Mouse (Mus musculus) liver, embryonic 12.5 days (tissue): Measurements from ENCODE around the gene Rpa2. TPM values are rescaled to one million over a fixed set of nuclear protein-coding genes. Genes with fewer than 3 reads are reported as not detected.
"Not testable (repeated sequence)": the region's sequence is repeated elsewhere in the genome, so short reads cannot be mapped to it uniquely, and the experiment has no call there.

ENCODE experiments used
- ATAC-seq: fragments of 200-750 bp; cut with Nextera tagmentation; 2 replicates; pipeline ENCODE4 v1.8.0; 2017; ENCODE audit warnings: moderate number of reproducible peaks, mild to moderate bottlenecking, moderate library complexity
- H3K27ac ChIP-seq: fragments of 300-500 bp; sonication (generic); 2 replicates; pipeline ENCODE4 v1.5.1; 2016; ENCODE audit warnings: mild to moderate bottlenecking
- H3K27me3 ChIP-seq: fragments of 300-500 bp; sonication (generic); replicated peaks from 2 replicates; pipeline ENCODE4 v1.6.1; 2016; ENCODE audit warnings: mild to moderate bottlenecking, moderate library complexity
- H3K36me3 ChIP-seq: fragments of 300-500 bp; sonication (generic); 2 replicates; pipeline ENCODE4 v1.6.1; 2016; ENCODE audit warnings: mild to moderate bottlenecking, moderate library complexity
- H3K4me1 ChIP-seq: fragments of 300-500 bp; sonication (generic); 2 replicates; pipeline ENCODE4 v1.6.1; 2016
- H3K4me2 ChIP-seq: fragments of 300-500 bp; sonication (generic); 2 replicates; pipeline ENCODE4 v1.6.1; 2016; ENCODE audit warnings: mild to moderate bottlenecking, moderate library complexity
- H3K4me3 ChIP-seq: fragments of 300-500 bp; sonication (generic); 2 replicates; pipeline ENCODE4 v1.5.1; 2016; ENCODE audit warnings: mild to moderate bottlenecking, moderate library complexity
- H3K9ac ChIP-seq: fragments of 300-500 bp; sonication (generic); 2 replicates; pipeline ENCODE4 v1.6.1; 2016; ENCODE audit warnings: mild to moderate bottlenecking, moderate library complexity
- H3K9me3 ChIP-seq: fragments of 300-500 bp; sonication (generic); replicated peaks from 2 replicates; pipeline ENCODE4 v1.6.1; 2016; ENCODE audit warnings: mild to moderate bottlenecking, moderate library complexity
- WGBS: fragments of 180-500 bp; shearing (Covaris S2); methylation state at CpG from one replicate; pipeline ENCODE4 v1.1.7; 2016; ENCODE audit not compliant: insufficient replicate concordance; 5-methylcytosine and 5-hydroxymethylcytosine counted together
- polyA plus RNA-seq: library from polyadenylated mRNA; unstranded; fragments of >200 nt; fragmentation: Nextera tagmentation; extraction: Ambion mirVana; gene quantifications from 2 replicates; pipeline ENCODE4 v1.2.1, GENCODE M21; 2016

Gene Rpa2
- polyA plus RNA-seq, 1 experiment from 2014 or later = 128 TPM

GRCm38 (mm10) chr4:132774905-132775304, 6.8 kb downstream of the Rpa2 start:
- Histone ChIP-seq H3K4me2 (no peak overlapping the region), H3K27ac (no peak overlapping the region), H3K9ac (no peak overlapping the region), H3K36me3 (peaks cover 100% of the 10 kb centered on the region), H3K4me3 (no peak overlapping the region), H3K27me3 (no peaks in the 10 kb centered on the region), H3K4me1 (peaks cover 8% of the 10 kb centered on the region), H3K9me3 (no peaks in the 10 kb centered on the region)
- 79% methylated on average over 3 of the region's 3 CpGs for WGBS
- ATAC-seq = no peak

- Histone ChIP-seq H3K4me2 (no peak overlapping the region), H3K9me3 (no peaks in the 10 kb centered on the region), H3K4me1 (no peaks in the 10 kb centered on the region), H3K9ac (no peak overlapping the region), H3K36me3 (peaks cover 90% of the 10 kb centered on the region), H3K27ac (no peak overlapping the region), H3K4me3 (no peak overlapping the region), H3K27me3 (no peaks in the 10 kb centered on the region)
- WGBS = 83% methylated on average over 5 of the region's 5 CpGs
- ATAC-seq = no peak
Observed at GRCm38 (mm10) chr4:132776764-132777163, 8.6 kb downstream of the Rpa2 start.

GRCm38 (mm10) chr4:132778562-132779201, 10.6 kb downstream of the Rpa2 start:
- Histone ChIP-seq H3K4me1 (peaks cover 9% of the 10 kb centered on the region), H3K36me3 (peaks cover 71% of the 10 kb centered on the region), H3K4me3 (no peak overlapping the region), H3K9ac (no peak overlapping the region), H3K9me3 (no peaks in the 10 kb centered on the region), H3K27ac (no peak overlapping the region), H3K27me3 (no peaks in the 10 kb centered on the region), H3K4me2 (no peak overlapping the region)
- WGBS = 90% methylated on average over 6 of the region's 6 CpGs
- no peak for ATAC-seq

- Histone ChIP-seq H3K9me3 (no peaks in the 10 kb centered on the region), H3K4me3 (no peak overlapping the region), H3K27me3 (no peaks in the 10 kb centered on the region), H3K27ac (peak overlapping the region; percentile 49; the same call in 1 of the 2 replicates), H3K4me2 (no peak overlapping the region), H3K4me1 (peaks cover 17% of the 10 kb centered on the region), H3K9ac (no peak overlapping the region), H3K36me3 (peaks cover 55% of the 10 kb centered on the region)
- no peak for ATAC-seq
- WGBS = 72% methylated on average over 4 of the region's 4 CpGs
Observed at GRCm38 (mm10) chr4:132780288-132780687, 12.2 kb downstream of the Rpa2 start.

- Histone ChIP-seq H3K9me3 (no peaks in the 10 kb centered on the region), H3K27me3 (no peaks in the 10 kb centered on the region), H3K4me3 (no peak overlapping the region), H3K9ac (no peak overlapping the region), H3K4me2 (no peak overlapping the region), H3K36me3 (peaks cover 20% of the 10 kb centered on the region), H3K27ac (no peak overlapping the region), H3K4me1 (peaks cover 17% of the 10 kb centered on the region)
- WGBS = 52% methylated on average over 2 of the region's 2 CpGs
- no peak for ATAC-seq
Observed at GRCm38 (mm10) chr4:132783732-132784131, 15.6 kb downstream of the Rpa2 start.

GRCm38 (mm10) chr4:132785228-132785627, 17.1 kb downstream of the Rpa2 start:
- Histone ChIP-seq H3K27me3 (no peaks in the 10 kb centered on the region), H3K4me1 (peaks cover 17% of the 10 kb centered on the region), H3K4me2 (no peak overlapping the region), H3K27ac (no peak overlapping the region), H3K9ac (no peak overlapping the region), H3K9me3 (no peaks in the 10 kb centered on the region), H3K4me3 (no peak overlapping the region), H3K36me3 (peaks cover 5% of the 10 kb centered on the region)
- ATAC-seq = no peak
- 87% methylated on average over 13 of the region's 13 CpGs for WGBS

- no peak for ATAC-seq
- no peak overlapping the region for H3K4me3 ChIP-seq
- H3K27me3 ChIP-seq = peaks cover 18% of the 10 kb centered on the region
- H3K36me3 ChIP-seq = no peaks in the 10 kb centered on the region
- H3K9ac ChIP-seq = no peak overlapping the region
- no peak overlapping the region for H3K4me2 ChIP-seq
- H3K9me3 ChIP-seq = no peaks in the 10 kb centered on the region
- 0 out of 2 replicates have a peak, but pooled peaks cover 5% of the 10 kb centered on the region for H3K4me1 ChIP-seq
- H3K27ac ChIP-seq = no peak overlapping the region
- 82% methylated on average over 8 of the region's 8 CpGs for WGBS
Observed at GRCm38 (mm10) chr4:132789731-132790130, 21.6 kb downstream of the Rpa2 start.

- peaks cover 23% of the 10 kb centered on the region for H3K4me1 ChIP-seq
- not testable (repeated sequence) for ATAC-seq, H3K4me3 ChIP-seq, H3K27ac ChIP-seq, H3K9me3 ChIP-seq, H3K4me2 ChIP-seq, H3K36me3 ChIP-seq, H3K9ac ChIP-seq
- WGBS = 73% methylated on average over 8 of the region's 9 CpGs
- peaks cover 43% of the 10 kb centered on the region for H3K27me3 ChIP-seq
Observed at GRCm38 (mm10) chr4:132793322-132794004, 25.3 kb downstream of the Rpa2 start.

- Histone ChIP-seq H3K36me3 (no peaks in the 10 kb centered on the region), H3K4me3 (no peak overlapping the region), H3K4me1 (peaks cover 23% of the 10 kb centered on the region), H3K27me3 (peaks cover 43% of the 10 kb centered on the region), H3K9ac (no peak overlapping the region), H3K4me2 (0 out of 2 replicates have a peak overlapping the region, but pooled peaks have one; percentile 8), H3K9me3 (no peaks in the 10 kb centered on the region), H3K27ac (no peak overlapping the region)
- 23% methylated on average over 9 of the region's 9 CpGs for WGBS
- ATAC-seq = no peak
Observed at GRCm38 (mm10) chr4:132794028-132794427, 25.9 kb downstream of the Rpa2 start.

- H3K36me3 ChIP-seq = no peaks in the 10 kb centered on the region
- H3K4me1 ChIP-seq = peaks cover 23% of the 10 kb centered on the region
- H3K9me3 ChIP-seq = no peaks in the 10 kb centered on the region
- H3K27me3 ChIP-seq = peaks cover 43% of the 10 kb centered on the region
- H3K4me3 ChIP-seq = 0 out of 2 replicates have a peak overlapping the region, but pooled peaks have one; percentile 52
- H3K27ac ChIP-seq = no peak overlapping the region
- no peak overlapping the region for H3K9ac ChIP-seq
- peak overlapping the region; percentile 76 for H3K4me2 ChIP-seq
- ATAC-seq = no peak
- 58% methylated on average over 8 of the region's 8 CpGs for WGBS
Observed at GRCm38 (mm10) chr4:132794760-132795159, 26.6 kb downstream of the Rpa2 start.

GRCm38 (mm10) chr4:132795171-132795570, 27.0 kb downstream of the Rpa2 start:
- WGBS = 62% methylated on average over 7 of the region's 7 CpGs
- Histone ChIP-seq H3K4me3 (peak overlapping the region; percentile 52; the same call in 1 of the 2 replicates), H3K4me1 (peaks cover 23% of the 10 kb centered on the region), H3K9me3 (no peaks in the 10 kb centered on the region), H3K9ac (no peak overlapping the region), H3K27me3 (peaks cover 43% of the 10 kb centered on the region), H3K36me3 (no peaks in the 10 kb centered on the region), H3K4me2 (peak overlapping the region; percentile 76), H3K27ac (no peak overlapping the region)
- no peak for ATAC-seq

- ATAC-seq = peak; percentile 78
- WGBS = under 1% methylated on average over 21 of the region's 21 CpGs
- Histone ChIP-seq H3K27me3 (peaks cover 43% of the 10 kb centered on the region), H3K4me3 (peak within 1 kb of the TSS; percentile 52), H3K4me2 (peak within 1 kb of the TSS; percentile 76), H3K36me3 (no peaks in the 10 kb centered on the region), H3K9me3 (no peaks in the 10 kb centered on the region), H3K27ac (no peak within 1 kb of the TSS), H3K9ac (peak within 1 kb of the TSS; percentile 35; the same call in 1 of the 2 replicates), H3K4me1 (peaks cover 29% of the 10 kb centered on the region)
Observed at GRCm38 (mm10) chr4:132796196-132796886, 28.2 kb downstream of the Rpa2 start, which contains the start of gene Themis2. TSS of gene Themis2 (minus strand) at chr4:132796387.
